Mouse (Mus musculus): Measurements from ENCODE around the gene Aplp1. TPM values are rescaled to one million over a fixed set of nuclear protein-coding genes. Genes with fewer than 3 reads are reported as not detected.
"Not testable (repeated sequence)": the region's sequence is repeated elsewhere in the genome, so short reads cannot be mapped to it uniquely, and the experiment has no call there.

The Aplp1 gene
- polyA plus RNA-seq (2012; rRNA removed) = 1,095 and 1,125 TPM in 2 replicates

- Histone ChIP-seq H3K4me3 (ENCODE audit: insufficient read depth, low read length) (peak within 1 kb of the TSS; percentile 87), H3K27ac (ENCODE audit: insufficient read depth, low read length) (peak within 1 kb of the TSS; percentile 98)
- no peak for TF ChIP-seq CTCF (IDR thresholded peaks at IDR 0.05; ENCODE audit: extremely low read depth, insufficient read depth, low read length)
- no peak for TF ChIP-seq POLR2A (IDR thresholded peaks at IDR 0.05; ENCODE audit: extremely low read depth, insufficient read depth, low read length)
Observed at GRCm38 (mm10) chr7:30444971-30445751, at the start of gene Aplp1. Gene Aplp1, minus strand, starts transcription at chr7:30445535.

GRCm38 (mm10) chr7:30493401-30493931, 48.1 kb upstream of the Aplp1 start, which contains the start of gene Prodh2:
Gene Prodh2, plus strand, starts transcription at chr7:30493622.
- H3K4me3 ChIP-seq (ENCODE audit: insufficient read depth, low read length) = no peak within 1 kb of the TSS
- H3K27ac ChIP-seq (ENCODE audit: insufficient read depth, low read length) = no peak within 1 kb of the TSS
- H3K4me1 ChIP-seq (ENCODE audit: control insufficient read depth, insufficient read depth, low read length) = no peaks in the 10 kb centered on the region
- no peak for TF ChIP-seq CTCF (IDR thresholded peaks at IDR 0.05; ENCODE audit: extremely low read depth, insufficient read depth, low read length)
- no peak for TF ChIP-seq POLR2A (IDR thresholded peaks at IDR 0.05; ENCODE audit: extremely low read depth, insufficient read depth, low read length)

More at GRCm38 (mm10) chr7:30444971-30445751, at the start of gene Aplp1:
- no peaks in the 10 kb centered on the region for H3K4me1 ChIP-seq (ENCODE audit: control insufficient read depth, insufficient read depth, low read length)

- Histone ChIP-seq H3K4me3 (ENCODE audit: insufficient read depth, low read length) (no peak overlapping the region), H3K27ac (ENCODE audit: insufficient read depth, low read length) (no peak overlapping the region), H3K4me1 (ENCODE audit: control insufficient read depth, insufficient read depth, low read length) (no peaks in the 10 kb centered on the region)
- TF ChIP-seq CTCF (IDR thresholded peaks at IDR 0.05; ENCODE audit: extremely low read depth, insufficient read depth, low read length) = peak; percentile 79
- no peak for TF ChIP-seq POLR2A (IDR thresholded peaks at IDR 0.05; ENCODE audit: extremely low read depth, insufficient read depth, low read length)
Observed at GRCm38 (mm10) chr7:30492765-30493164, 47.4 kb upstream of the Aplp1 start.

- Histone ChIP-seq H3K27ac (ENCODE audit: insufficient read depth, low read length) (no peak overlapping the region), H3K4me1 (ENCODE audit: control insufficient read depth, insufficient read depth, low read length) (no peaks in the 10 kb centered on the region), H3K4me3 (ENCODE audit: insufficient read depth, low read length) (no peak overlapping the region)
- TF ChIP-seq CTCF (IDR thresholded peaks at IDR 0.05; ENCODE audit: extremely low read depth, insufficient read depth, low read length) (peak; percentile 8; the same call in 1 of the 2 replicates), POLR2A (IDR thresholded peaks at IDR 0.05; ENCODE audit: extremely low read depth, insufficient read depth, low read length) (no peak)
Observed at GRCm38 (mm10) chr7:30490957-30491307, 45.6 kb upstream of the Aplp1 start.

GRCm38 (mm10) chr7:30490251-30490956, 45.1 kb upstream of the Aplp1 start:
- no peaks in the 10 kb centered on the region for H3K4me1 ChIP-seq (ENCODE audit: control insufficient read depth, insufficient read depth, low read length)
- TF ChIP-seq CTCF (IDR thresholded peaks at IDR 0.05; ENCODE audit: extremely low read depth, insufficient read depth, low read length) = peak; percentile 69
- no peak for TF ChIP-seq POLR2A (IDR thresholded peaks at IDR 0.05; ENCODE audit: extremely low read depth, insufficient read depth, low read length)
- H3K4me3 ChIP-seq (ENCODE audit: insufficient read depth, low read length) = no peak overlapping the region
- H3K27ac ChIP-seq (ENCODE audit: insufficient read depth, low read length) = no peak overlapping the region

- TF ChIP-seq CTCF (IDR thresholded peaks at IDR 0.05; ENCODE audit: extremely low read depth, insufficient read depth, low read length) = no peak
- TF ChIP-seq POLR2A (IDR thresholded peaks at IDR 0.05; ENCODE audit: extremely low read depth, insufficient read depth, low read length) = no peak
- H3K4me3 ChIP-seq (ENCODE audit: insufficient read depth, low read length) = no peak overlapping the region
- H3K4me1 ChIP-seq (ENCODE audit: control insufficient read depth, insufficient read depth, low read length) = no peaks in the 10 kb centered on the region
- H3K27ac ChIP-seq (ENCODE audit: insufficient read depth, low read length) = no peak overlapping the region
Observed at GRCm38 (mm10) chr7:30484250-30484649, 38.9 kb upstream of the Aplp1 start.

GRCm38 (mm10) chr7:30477415-30478381, 32.4 kb upstream of the Aplp1 start:
- TF ChIP-seq CTCF (IDR thresholded peaks at IDR 0.05; ENCODE audit: extremely low read depth, insufficient read depth, low read length) (no peak), POLR2A (IDR thresholded peaks at IDR 0.05; ENCODE audit: extremely low read depth, insufficient read depth, low read length) (no peak)
- no peak overlapping the region for H3K27ac ChIP-seq (ENCODE audit: insufficient read depth, low read length)

GRCm38 (mm10) chr7:30476136-30476535, 30.8 kb upstream of the Aplp1 start:
- not testable (repeated sequence) for H3K4me3 ChIP-seq (ENCODE audit: insufficient read depth, low read length); H3K27ac ChIP-seq (ENCODE audit: insufficient read depth, low read length); H3K4me1 ChIP-seq (ENCODE audit: control insufficient read depth, insufficient read depth, low read length)

More at GRCm38 (mm10) chr7:30477415-30478381, 32.4 kb upstream of the Aplp1 start:
- Histone ChIP-seq H3K4me3 (ENCODE audit: insufficient read depth, low read length) (peak overlapping the region; percentile 6), H3K4me1 (ENCODE audit: control insufficient read depth, insufficient read depth, low read length) (no peaks in the 10 kb centered on the region; the same call in 1 of the 2 replicates)

GRCm38 (mm10) chr7:30474999-30475398, 29.7 kb upstream of the Aplp1 start:
- H3K27ac ChIP-seq (ENCODE audit: insufficient read depth, low read length) = no peak overlapping the region
- no peak for TF ChIP-seq CTCF (IDR thresholded peaks at IDR 0.05; ENCODE audit: extremely low read depth, insufficient read depth, low read length)
- no peak for TF ChIP-seq POLR2A (IDR thresholded peaks at IDR 0.05; ENCODE audit: extremely low read depth, insufficient read depth, low read length)
- no peak overlapping the region for H3K4me3 ChIP-seq (ENCODE audit: insufficient read depth, low read length)
- no peaks in the 10 kb centered on the region; the same call in 1 of the 2 replicates for H3K4me1 ChIP-seq (ENCODE audit: control insufficient read depth, insufficient read depth, low read length)

Data from cortical plate, adult 2 months (tissue).